Mouse (Mus musculus) midbrain, embryonic 16.5 days (tissue): ENCODE measurements around the gene Zfp37. TPM values are rescaled to one million over a fixed set of nuclear protein-coding genes. Genes with fewer than 3 reads are reported as not detected.
"Not testable (repeated sequence)": the region's sequence is repeated elsewhere in the genome, so short reads cannot be mapped to it uniquely, and the experiment has no call there.

Experiments
- ATAC-seq: fragments of 200-750 bp; cut with Nextera tagmentation; 2 replicates; pipeline ENCODE4 v1.8.0; 2017; ENCODE audit warnings: moderate TSS enrichment
- H3K27ac ChIP-seq: fragments of 300-500 bp; sonication (generic); 2 replicates; pipeline ENCODE4 v1.5.1; 2014; ENCODE audit warnings: mild to moderate bottlenecking, low read length, mixed read lengths
- H3K27me3 ChIP-seq: fragments of 300-500 bp; sonication (generic); 2 replicates; pipeline ENCODE4 v1.6.1; 2014; ENCODE audit warnings: low read depth, low read length, mixed read lengths; ENCODE audit not compliant: control insufficient read depth, insufficient read depth
- H3K36me3 ChIP-seq: fragments of 300-500 bp; sonication (generic); 2 replicates; pipeline ENCODE4 v1.6.1; 2014; ENCODE audit warnings: mild to moderate bottlenecking, low read length, moderate library complexity, mixed read lengths; ENCODE audit not compliant: control insufficient read depth, insufficient read depth
- H3K4me1 ChIP-seq: fragments of 300-500 bp; sonication (generic); 2 replicates; pipeline ENCODE4 v1.6.1; 2014; ENCODE audit warnings: mild to moderate bottlenecking, low read length, mixed read lengths; ENCODE audit not compliant: control insufficient read depth, insufficient read depth
- H3K4me2 ChIP-seq: fragments of 300-500 bp; sonication (generic); 2 replicates; pipeline ENCODE4 v1.6.1; 2014; ENCODE audit warnings: mild to moderate bottlenecking, low read length, mixed read lengths
- H3K4me3 ChIP-seq: fragments of 300-500 bp; sonication (generic); 2 replicates; pipeline ENCODE4 v1.5.1; 2014; ENCODE audit warnings: low read depth, mild to moderate bottlenecking, low read length, moderate library complexity, mixed read lengths
- H3K9ac ChIP-seq: fragments of 300-500 bp; sonication (generic); 2 replicates; pipeline ENCODE4 v1.6.1; 2014; ENCODE audit warnings: low read depth, low read length, mixed read lengths
- H3K9me3 ChIP-seq: fragments of 300-500 bp; sonication (generic); replicated peaks from 2 replicates; pipeline ENCODE4 v1.6.1; 2014; ENCODE audit warnings: mild to moderate bottlenecking, low read length, mixed read lengths; ENCODE audit not compliant: control insufficient read depth, poor library complexity, severe bottlenecking
- WGBS: fragments of 180-500 bp; shearing (Covaris S2); extraction: QIAGEN DNeasy Blood & Tissue Kit; methylation state at CpG from one replicate; pipeline ENCODE4 v1.1.7; 2014; 5-methylcytosine and 5-hydroxymethylcytosine counted together
- polyA plus RNA-seq: library from polyadenylated mRNA; unstranded; fragments of >200 nt; fragmentation: Nextera tagmentation; extraction: Ambion mirVana; gene quantifications from 2 replicates; pipeline ENCODE4 v1.2.1, GENCODE M21; 2015

The Zfp37 gene
- polyA plus RNA-seq, 1 experiment from 2014 or later, result 35.9 TPM

DNA sequence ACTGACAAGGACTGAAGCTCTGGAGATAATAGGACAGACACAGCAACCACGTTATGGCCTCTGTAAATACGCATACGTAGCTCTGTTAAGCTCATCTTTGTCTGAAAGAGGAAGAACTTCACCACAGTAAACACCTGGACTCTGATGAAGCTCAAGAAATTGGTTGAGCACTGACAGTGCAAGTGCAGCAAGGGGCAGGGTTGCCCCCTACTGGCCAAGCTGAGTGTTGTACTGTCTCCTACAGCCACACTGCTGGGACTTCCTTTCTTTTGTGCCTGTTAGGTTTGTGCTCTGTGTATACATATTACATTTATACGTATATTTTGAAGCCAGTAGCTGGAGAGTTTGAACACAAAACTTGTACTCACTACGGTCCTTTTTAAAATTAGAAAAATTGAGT, 53.6 kb downstream of the Zfp37 start:
- no peak overlapping the region for H3K27ac ChIP-seq
- H3K4me1 ChIP-seq, result no peaks in the 10 kb centered on the region
- H3K9ac ChIP-seq, result no peak overlapping the region
- H3K4me2 ChIP-seq, result no peak overlapping the region
- no peak for ATAC-seq
- H3K27me3 ChIP-seq, result no peaks in the 10 kb centered on the region
- no peak overlapping the region for H3K4me3 ChIP-seq
- H3K36me3 ChIP-seq, result no peaks in the 10 kb centered on the region
- 46% methylated on average over 5 of the region's 5 CpGs for WGBS
- H3K9me3 ChIP-seq, result no peaks in the 10 kb centered on the region

DNA sequence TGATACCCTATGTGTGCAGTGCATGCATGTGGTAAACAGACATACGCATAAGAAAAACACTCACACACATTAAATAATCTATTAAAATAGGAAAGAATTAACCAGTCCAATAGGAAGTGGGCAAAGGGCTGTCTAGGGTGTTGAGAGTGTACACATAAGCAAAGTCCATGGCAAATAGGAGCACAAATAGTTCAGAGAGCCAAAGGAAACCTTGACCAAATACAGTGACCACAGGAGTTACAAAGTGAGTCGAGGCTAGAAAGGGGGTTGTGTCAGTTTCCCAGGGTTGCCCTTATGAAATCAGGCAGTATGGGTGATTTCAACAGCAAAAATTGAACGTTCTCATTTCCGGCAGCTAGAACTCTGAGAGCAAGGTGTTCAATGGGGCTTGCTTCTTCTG, 56.4 kb downstream of the Zfp37 start:
- H3K27me3 ChIP-seq, result no peaks in the 10 kb centered on the region
- H3K4me2 ChIP-seq, result no peak overlapping the region
- no peak overlapping the region for H3K9ac ChIP-seq
- H3K4me1 ChIP-seq, result no peaks in the 10 kb centered on the region
- no peak overlapping the region for H3K4me3 ChIP-seq
- ATAC-seq, result no peak
- H3K27ac ChIP-seq, result no peak overlapping the region
- 85% methylated on average over 4 of the region's 4 CpGs for WGBS
- no peaks in the 10 kb centered on the region for H3K9me3 ChIP-seq
- no peaks in the 10 kb centered on the region for H3K36me3 ChIP-seq

- H3K4me1 ChIP-seq, H3K4me3 ChIP-seq, ATAC-seq, H3K4me2 ChIP-seq, H3K9me3 ChIP-seq, H3K27ac ChIP-seq, H3K27me3 ChIP-seq, H3K9ac ChIP-seq, H3K36me3 ChIP-seq: not testable (repeated sequence)
- WGBS, result 93% methylated on average over 13 of the region's 13 CpGs
Observed at GRCm38 (mm10) chr4:62167636-62168035, 63.2 kb downstream of the Zfp37 start.

DNA sequence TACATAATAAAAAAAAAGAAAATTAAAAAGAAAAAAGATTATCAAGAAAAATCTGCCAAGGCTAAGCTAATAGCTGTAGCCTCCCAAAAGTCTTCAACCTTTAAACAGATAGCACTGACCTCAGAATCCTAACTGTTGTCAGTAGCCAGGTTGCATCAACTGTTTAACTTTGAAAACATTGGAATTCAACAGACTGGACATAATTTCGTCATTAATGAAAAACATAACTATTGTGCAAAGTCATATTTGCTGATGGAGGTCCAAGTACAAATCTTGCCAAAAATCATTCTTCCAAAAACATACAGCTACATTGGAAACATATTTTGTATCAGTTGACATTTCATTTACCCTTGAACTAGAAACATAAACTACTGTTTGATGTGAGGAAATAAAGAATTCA, 72.4 kb downstream of the Zfp37 start:
- WGBS, result 71% methylated on average over 1 of the region's 1 CpGs

DNA sequence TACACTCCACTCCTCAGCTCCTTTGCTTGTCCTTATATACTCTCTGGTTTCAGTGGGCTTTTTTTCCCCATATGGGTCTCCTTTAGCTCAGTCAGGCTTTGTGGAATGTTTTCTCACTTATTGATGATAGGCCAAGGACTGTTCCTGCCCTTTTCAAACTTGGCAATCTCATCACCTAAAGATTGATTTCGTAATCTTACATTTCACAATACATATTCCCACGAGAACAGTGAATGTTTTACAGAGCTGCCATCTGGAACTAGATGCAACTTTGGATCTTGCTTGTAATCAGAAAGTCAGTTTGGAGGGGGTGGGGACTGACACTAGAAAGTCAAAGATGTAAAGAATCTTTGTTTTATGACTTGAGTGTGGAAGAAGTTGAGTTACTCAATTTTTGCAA, 80.0 kb downstream of the Zfp37 start, which contains the start of gene Mup21:
Gene Mup21, minus strand, starts transcription at position 53 of the 400 bp plus-strand sequence.
- Histone ChIP-seq H3K27me3 (no peaks in the 10 kb centered on the region), H3K9me3 (no peaks in the 10 kb centered on the region), H3K4me3 (no peak within 1 kb of the TSS), H3K4me2 (no peak within 1 kb of the TSS), H3K9ac (no peak within 1 kb of the TSS), H3K36me3 (no peaks in the 10 kb centered on the region), H3K4me1 (no peaks in the 10 kb centered on the region), H3K27ac (no peak within 1 kb of the TSS)
- ATAC-seq, result no peak
- 74% methylated on average over 2 of the region's 2 CpGs for WGBS

More for the DNA sequence above, 72.4 kb downstream of the Zfp37 start:
- Histone ChIP-seq H3K4me1 (no peaks in the 10 kb centered on the region), H3K4me2 (no peak overlapping the region), H3K9me3 (no peaks in the 10 kb centered on the region), H3K36me3 (no peaks in the 10 kb centered on the region), H3K27me3 (no peaks in the 10 kb centered on the region), H3K27ac (no peak overlapping the region), H3K9ac (no peak overlapping the region), H3K4me3 (no peak overlapping the region)
- no peak for ATAC-seq

Other genes with a start within 250 kb of the Zfp37 start
- gene Mup20, start 176.9 kb downstream of the Zfp37 start, polyA plus RNA-seq, result not detected in 2 replicates
- gene Mup3, start 143.7 kb downstream of the Zfp37 start, polyA plus RNA-seq, result not detected in 2 replicates
- not detected in 2 replicates for gene Mup21, start 80.2 kb downstream of the Zfp37 start, polyA plus RNA-seq
- 17.3 and 18.7 TPM in 2 replicates for gene Slc31a2, start 31.5 kb upstream of the Zfp37 start, polyA plus RNA-seq
- 21.4 and 21.9 TPM in 2 replicates for gene Fkbp15, start 129.5 kb upstream of the Zfp37 start, polyA plus RNA-seq
- gene Slc31a1, start 129.7 kb upstream of the Zfp37 start, polyA plus RNA-seq, result 36.8 and 37.7 TPM in 2 replicates
- gene Cdc26, start 177.6 kb upstream of the Zfp37 start, polyA plus RNA-seq, result 75.1 and 76.4 TPM in 2 replicates
- 14.5 and 16.3 TPM in 2 replicates for gene Prpf4, start 177.8 kb upstream of the Zfp37 start, polyA plus RNA-seq
- 0.13 TPM in 1 of 2 replicates, not detected in the other for gene Rnf183, start 204.2 kb upstream of the Zfp37 start, polyA plus RNA-seq
- 15.5 and 17.3 TPM in 2 replicates for gene Wdr31, start 239.8 kb upstream of the Zfp37 start, polyA plus RNA-seq
- 0.85 and 1.1 TPM in 2 replicates for gene Bspry, start 249.0 kb upstream of the Zfp37 start, polyA plus RNA-seq